Mouse (Mus musculus) limb, embryonic 12.5 days (tissue): Measurements from ENCODE around the gene Ssbp4. TPM values are rescaled to one million over a fixed set of nuclear protein-coding genes. Genes with fewer than 3 reads are reported as not detected.

Experiments
- ATAC-seq: fragments of 200-750 bp; cut with Nextera tagmentation; 2 replicates; pipeline ENCODE4 v1.8.0; 2017; ENCODE audit warnings: low read depth, moderate TSS enrichment; ENCODE audit not compliant: insufficient number of reproducible peaks, insufficient read depth, low FRiP score, low TSS enrichment
- H3K27ac ChIP-seq: fragments of 300-500 bp; sonication (generic); 2 replicates; pipeline ENCODE4 v1.5.1; 2016; ENCODE audit warnings: mild to moderate bottlenecking, moderate library complexity
- H3K27me3 ChIP-seq: fragments of 300-500 bp; sonication (generic); 2 replicates; pipeline ENCODE4 v1.6.1; 2016; ENCODE audit warnings: mild to moderate bottlenecking, moderate library complexity
- H3K36me3 ChIP-seq: fragments of 300-500 bp; sonication (generic); 2 replicates; pipeline ENCODE4 v1.6.1; 2016; ENCODE audit warnings: mild to moderate bottlenecking, moderate library complexity
- H3K4me1 ChIP-seq: fragments of 300-500 bp; sonication (generic); replicated peaks from 2 replicates; pipeline ENCODE4 v1.6.1; 2016
- H3K4me2 ChIP-seq: fragments of 300-500 bp; sonication (generic); 2 replicates; pipeline ENCODE4 v1.6.1; 2016; ENCODE audit warnings: mild to moderate bottlenecking, moderate library complexity
- H3K4me3 ChIP-seq: fragments of 300-500 bp; sonication (generic); replicated peaks from 2 replicates; pipeline ENCODE4 v1.5.1; 2016; ENCODE audit warnings: mild to moderate bottlenecking
- H3K9ac ChIP-seq: fragments of 300-500 bp; sonication (generic); replicated peaks from 2 replicates; pipeline ENCODE4 v1.6.1; 2016; ENCODE audit warnings: mild to moderate bottlenecking, moderate library complexity
- H3K9me3 ChIP-seq: fragments of 300-500 bp; sonication (generic); 2 replicates; pipeline ENCODE4 v1.6.1; 2016; ENCODE audit warnings: mild to moderate bottlenecking, moderate library complexity
- WGBS: fragments of 180-500 bp; shearing (Covaris S2); methylation state at CpG from one replicate; pipeline ENCODE4 v1.1.7; 2016; 5-methylcytosine and 5-hydroxymethylcytosine counted together
- polyA plus RNA-seq: library from polyadenylated mRNA; unstranded; fragments of >200 nt; fragmentation: Nextera tagmentation; extraction: Ambion mirVana; gene quantifications from 2 replicates; pipeline ENCODE4 v1.2.1, GENCODE M21; 2016

The Ssbp4 gene
- polyA plus RNA-seq, 1 experiment from 2014 or later, result 137 TPM

GRCm38 (mm10) chr8:70631436-70631835 lies 22.8 kb upstream of the Ssbp4 start:
- Histone ChIP-seq H3K36me3 (no peaks in the 10 kb centered on the region), H3K4me1 (peaks cover 38% of the 10 kb centered on the region), H3K4me2 (no peak overlapping the region), H3K27ac (no peak overlapping the region), H3K9ac (no peak overlapping the region), H3K27me3 (peaks cover 23% of the 10 kb centered on the region), H3K4me3 (no peak overlapping the region), H3K9me3 (no peaks in the 10 kb centered on the region)
- no peak for ATAC-seq
- WGBS, result 17% methylated on average over 24 of the region's 24 CpGs

- Histone ChIP-seq H3K9me3 (no peaks in the 10 kb centered on the region), H3K27me3 (peaks cover 23% of the 10 kb centered on the region), H3K4me1 (peaks cover 34% of the 10 kb centered on the region), H3K9ac (no peak overlapping the region; the same call in 1 of the 2 replicates), H3K36me3 (no peaks in the 10 kb centered on the region), H3K4me2 (peak overlapping the region; percentile 73), H3K27ac (no peak overlapping the region), H3K4me3 (0 out of 2 replicates have a peak overlapping the region, but pooled peaks have one; percentile 54)
- WGBS, result 13% methylated on average over 22 of the region's 22 CpGs
- 0 out of 2 replicates have a peak, but pooled peaks have one; percentile 38 for ATAC-seq
Observed at GRCm38 (mm10) chr8:70630532-70631381, 22.1 kb upstream of the Ssbp4 start.

DNA sequence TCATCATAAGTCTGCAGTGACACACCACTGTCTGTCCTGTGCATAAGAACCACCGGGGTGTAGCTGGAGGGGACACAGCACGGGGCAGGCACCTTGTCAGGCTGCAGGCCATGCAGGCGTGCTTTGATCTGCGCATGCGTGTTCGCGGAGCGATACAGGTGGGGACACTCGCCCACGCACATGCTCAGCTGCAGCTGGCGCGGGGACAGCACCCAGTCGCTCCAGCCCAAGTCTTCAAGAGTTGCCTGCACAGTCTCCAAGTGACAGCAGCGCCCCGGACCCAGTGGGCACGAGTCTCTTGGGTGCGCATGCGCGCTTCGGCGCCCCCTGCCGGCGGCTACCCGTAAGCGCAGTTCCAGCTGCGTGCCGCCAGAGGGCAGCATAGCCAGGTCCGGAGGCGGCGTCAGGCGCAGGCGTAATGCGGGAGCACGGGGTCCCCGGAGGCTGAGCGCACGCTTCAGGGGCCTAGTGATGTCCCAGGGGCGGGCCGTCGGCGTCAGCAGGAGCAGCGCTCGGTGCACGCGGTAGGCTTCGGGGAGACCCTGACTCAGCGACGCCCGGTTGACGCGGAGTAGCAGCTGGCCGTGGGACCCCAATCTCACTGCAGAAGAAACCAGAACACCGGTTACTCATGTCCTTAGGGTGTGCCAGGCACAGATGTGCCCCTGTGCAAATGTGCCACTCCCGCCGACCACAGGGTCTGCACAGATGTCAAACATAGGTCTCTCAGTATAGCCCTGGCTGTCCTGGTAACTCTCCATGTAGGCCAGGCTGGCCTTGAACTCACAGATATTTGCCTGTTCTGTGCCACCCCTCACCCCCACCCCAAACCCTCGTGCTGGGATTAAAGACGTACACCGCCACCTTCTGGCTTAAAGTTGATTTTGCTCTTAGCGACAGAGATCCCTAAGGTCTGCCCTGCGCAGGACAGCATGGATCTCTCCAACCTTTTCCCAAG lies 21.2 kb upstream of the Ssbp4 start:
- Histone ChIP-seq H3K4me2 (peak overlapping the region; percentile 73), H3K27me3 (peaks cover 23% of the 10 kb centered on the region), H3K27ac (peak overlapping the region; percentile 53), H3K4me1 (peaks cover 38% of the 10 kb centered on the region), H3K9ac (peak overlapping the region; percentile 59), H3K36me3 (no peaks in the 10 kb centered on the region), H3K9me3 (no peaks in the 10 kb centered on the region), H3K4me3 (peak overlapping the region; percentile 54)
- ATAC-seq, result peak; percentile 83
- WGBS, result 1% methylated on average over 60 of the region's 60 CpGs

- H3K4me2 ChIP-seq, result peak overlapping the region; percentile 73
- ATAC-seq, result no peak
- peak overlapping the region; percentile 54 for H3K4me3 ChIP-seq
- peaks cover 33% of the 10 kb centered on the region for H3K4me1 ChIP-seq
- H3K27ac ChIP-seq, result 0 out of 2 replicates have a peak overlapping the region, but pooled peaks have one; percentile 53
- peaks cover 23% of the 10 kb centered on the region for H3K27me3 ChIP-seq
- 56% methylated on average over 7 of the region's 7 CpGs for WGBS
- peak overlapping the region; percentile 59 for H3K9ac ChIP-seq
- H3K9me3 ChIP-seq, result no peaks in the 10 kb centered on the region
- no peaks in the 10 kb centered on the region for H3K36me3 ChIP-seq
Observed at GRCm38 (mm10) chr8:70628986-70629490, 20.4 kb upstream of the Ssbp4 start.

- Histone ChIP-seq H3K27me3 (peaks cover 25% of the 10 kb centered on the region), H3K36me3 (no peaks in the 10 kb centered on the region), H3K4me3 (no peak overlapping the region), H3K27ac (no peak overlapping the region), H3K9me3 (no peaks in the 10 kb centered on the region), H3K4me1 (peaks cover 29% of the 10 kb centered on the region), H3K4me2 (no peak overlapping the region), H3K9ac (no peak overlapping the region)
- no peak for ATAC-seq
- WGBS, result 89% methylated on average over 5 of the region's 5 CpGs
Observed at GRCm38 (mm10) chr8:70627041-70627440, 18.4 kb upstream of the Ssbp4 start.

DNA sequence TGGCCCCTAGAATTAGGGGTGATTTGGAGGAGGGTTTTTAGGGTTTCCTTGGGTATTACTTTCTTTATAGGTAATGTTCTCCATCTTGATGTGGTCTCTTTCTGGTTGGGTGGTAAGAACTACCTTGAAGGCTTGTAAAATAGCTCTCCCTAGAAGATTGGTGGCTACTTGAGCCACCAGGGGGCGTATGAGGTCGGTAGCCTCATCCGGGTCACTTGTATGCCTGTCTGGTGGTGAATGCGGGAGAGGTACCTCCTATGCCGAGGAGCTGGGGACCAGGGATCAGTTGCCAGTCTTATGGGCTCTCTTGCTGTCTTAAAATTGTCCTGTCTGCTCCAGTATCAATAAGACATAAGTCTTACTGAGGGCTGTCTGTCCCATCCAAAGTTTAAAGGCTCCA lies 16.4 kb upstream of the Ssbp4 start:
- no peaks in the 10 kb centered on the region for H3K9me3 ChIP-seq
- H3K4me1 ChIP-seq, result peaks cover 14% of the 10 kb centered on the region
- peak overlapping the region; percentile 19 for H3K4me2 ChIP-seq
- H3K36me3 ChIP-seq, result no peaks in the 10 kb centered on the region
- no peak overlapping the region for H3K4me3 ChIP-seq
- no peak for ATAC-seq
- 0 out of 2 replicates have a peak overlapping the region, but pooled peaks have one; percentile 53 for H3K27ac ChIP-seq
- H3K27me3 ChIP-seq, result peaks cover 29% of the 10 kb centered on the region
- no peak overlapping the region for H3K9ac ChIP-seq
- WGBS, result 20% methylated on average over 5 of the region's 5 CpGs

- ATAC-seq, result no peak
- 60% methylated on average over 3 of the region's 3 CpGs for WGBS
- Histone ChIP-seq H3K36me3 (no peaks in the 10 kb centered on the region), H3K27ac (no peak overlapping the region), H3K4me1 (peaks cover 18% of the 10 kb centered on the region), H3K4me2 (no peak overlapping the region), H3K9ac (no peak overlapping the region), H3K4me3 (no peak overlapping the region), H3K27me3 (peaks cover 29% of the 10 kb centered on the region), H3K9me3 (no peaks in the 10 kb centered on the region)
Observed at GRCm38 (mm10) chr8:70622220-70622619, 13.5 kb upstream of the Ssbp4 start.

DNA sequence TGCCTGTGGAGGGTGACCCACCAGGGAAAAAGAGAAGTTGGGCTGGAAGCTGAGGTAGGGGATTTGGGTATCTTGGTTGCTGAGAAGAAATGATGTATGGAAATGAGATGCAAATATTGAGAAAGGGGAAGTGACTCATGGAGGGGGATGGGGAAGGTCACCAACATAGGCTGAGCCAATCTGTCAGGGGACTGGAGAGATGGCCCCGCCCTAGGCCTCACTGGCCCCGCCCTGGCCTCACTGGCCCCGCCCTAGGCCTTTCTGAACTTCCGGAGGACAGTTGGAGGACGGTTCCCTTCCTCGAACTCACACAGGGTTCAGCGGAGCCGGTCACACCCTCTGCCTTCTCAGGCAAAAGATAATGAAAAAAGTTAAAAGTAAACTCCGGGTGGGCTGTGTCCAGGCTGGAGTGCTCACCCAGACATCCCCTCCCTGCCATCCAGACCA lies 10.2 kb upstream of the Ssbp4 start:
- H3K9me3 ChIP-seq, result no peaks in the 10 kb centered on the region
- no peaks in the 10 kb centered on the region for H3K36me3 ChIP-seq
- peaks cover 29% of the 10 kb centered on the region for H3K27me3 ChIP-seq
- no peak overlapping the region for H3K4me2 ChIP-seq
- peaks cover 13% of the 10 kb centered on the region for H3K4me1 ChIP-seq
- no peak overlapping the region for H3K9ac ChIP-seq
- 37% methylated on average over 9 of the region's 9 CpGs for WGBS
- no peak overlapping the region for H3K4me3 ChIP-seq
- no peak for ATAC-seq
- H3K27ac ChIP-seq, result no peak overlapping the region

DNA sequence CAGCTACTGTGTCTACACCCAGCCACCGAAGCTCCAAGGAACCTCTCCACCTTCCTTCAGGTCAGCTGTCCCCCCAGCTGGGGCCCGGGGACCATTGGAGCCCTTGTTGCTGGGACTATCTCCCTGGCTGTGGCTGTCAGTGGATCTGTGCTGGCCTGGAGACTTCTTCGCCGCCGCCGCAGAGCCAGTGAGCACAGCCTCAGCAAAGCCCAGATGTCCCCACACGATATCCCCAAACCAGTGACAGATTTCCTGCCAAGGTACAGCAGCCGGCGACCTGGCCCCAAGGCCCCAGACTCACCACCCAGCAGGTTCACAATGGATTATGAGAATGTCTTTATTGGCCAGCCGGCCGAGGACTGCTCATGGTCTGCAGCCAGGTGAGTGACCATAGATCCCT lies 9.3 kb upstream of the Ssbp4 start:
- Histone ChIP-seq H3K36me3 (no peaks in the 10 kb centered on the region), H3K4me1 (peaks cover 13% of the 10 kb centered on the region), H3K27ac (0 out of 2 replicates have a peak overlapping the region, but pooled peaks have one; percentile 45), H3K27me3 (peaks cover 29% of the 10 kb centered on the region), H3K9me3 (no peaks in the 10 kb centered on the region), H3K4me2 (no peak overlapping the region), H3K4me3 (no peak overlapping the region), H3K9ac (no peak overlapping the region)
- no peak for ATAC-seq
- WGBS, result 78% methylated on average over 11 of the region's 11 CpGs

DNA sequence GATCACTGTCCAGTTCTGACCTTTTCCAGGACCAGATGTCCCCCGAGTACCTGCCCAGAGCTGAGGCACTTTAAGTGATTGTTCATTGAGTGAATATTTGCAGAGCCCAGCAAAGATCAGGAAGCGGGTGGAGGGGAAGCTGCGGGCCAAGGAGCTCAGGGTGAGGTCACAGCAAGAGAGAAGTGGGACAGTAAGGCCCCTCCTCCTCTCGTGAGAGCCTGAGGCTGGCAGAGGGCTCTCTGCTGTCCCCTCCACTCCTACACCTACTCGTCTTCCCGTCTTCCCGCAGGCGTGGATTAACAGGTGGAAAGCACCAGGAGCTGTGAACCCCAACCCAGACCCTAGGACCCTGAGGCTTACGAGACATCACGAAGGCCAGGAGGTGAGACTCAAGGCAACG lies 8.0 kb upstream of the Ssbp4 start:
- Histone ChIP-seq H3K27me3 (peaks cover 15% of the 10 kb centered on the region), H3K4me1 (peaks cover 15% of the 10 kb centered on the region), H3K27ac (no peak overlapping the region), H3K36me3 (no peaks in the 10 kb centered on the region), H3K9me3 (no peaks in the 10 kb centered on the region), H3K4me3 (no peak overlapping the region), H3K4me2 (no peak overlapping the region), H3K9ac (no peak overlapping the region)
- ATAC-seq, result no peak
- 56% methylated on average over 11 of the region's 11 CpGs for WGBS

- Histone ChIP-seq H3K4me1 (peaks cover 19% of the 10 kb centered on the region), H3K36me3 (no peaks in the 10 kb centered on the region), H3K27ac (no peak within 1 kb of the TSS), H3K9ac (no peak within 1 kb of the TSS), H3K4me3 (no peak within 1 kb of the TSS), H3K9me3 (no peaks in the 10 kb centered on the region), H3K27me3 (peaks cover 8% of the 10 kb centered on the region), H3K4me2 (no peak within 1 kb of the TSS)
- ATAC-seq, result no peak
- WGBS, result 86% methylated on average over 3 of the region's 3 CpGs
Observed at GRCm38 (mm10) chr8:70615894-70616293, 7.2 kb upstream of the Ssbp4 start, which contains the start of gene Lrrc25. Gene Lrrc25 (plus strand): TSS chr8:70616155.
